Mouse (Mus musculus): Measurements from ENCODE around the gene Caps2.
"Not testable (repeated sequence)": the region's sequence is repeated elsewhere in the genome, so short reads cannot be mapped to it uniquely, and the experiment has no call there.

Caps2 gene

DNA sequence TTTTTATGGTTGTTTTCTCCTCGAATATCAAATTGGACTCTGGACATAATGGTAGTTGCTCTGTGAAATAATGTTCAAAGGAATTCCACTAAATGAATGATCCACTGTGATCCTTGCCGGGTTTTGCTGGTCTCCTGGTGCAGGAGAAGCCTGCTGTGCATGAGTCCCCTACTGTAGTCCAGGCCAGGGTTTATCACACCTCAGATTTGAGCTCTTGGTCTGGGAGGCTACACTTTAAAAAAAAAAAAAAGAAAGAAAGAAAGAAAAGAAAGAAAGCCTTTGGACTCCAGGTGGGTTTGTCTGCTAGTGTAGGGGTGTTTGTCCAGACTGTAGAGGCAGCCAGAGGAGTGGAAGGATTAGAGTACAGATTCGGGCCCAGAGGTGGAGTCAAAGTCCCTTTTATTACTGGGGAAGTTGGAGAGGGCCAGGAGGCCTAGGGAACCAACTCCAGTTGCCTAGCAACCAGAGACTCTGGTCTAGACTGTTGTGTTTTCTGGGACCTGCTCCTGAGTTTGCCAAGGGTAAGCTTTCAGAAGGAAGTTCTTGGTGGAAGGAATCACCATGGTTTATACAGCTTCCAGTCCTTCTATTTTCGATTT lies at the start of gene Caps2:
Gene Caps2, plus strand, starts transcription at position 454 of the 599 bp plus-strand sequence.
- peak; percentile 13 for DNase-seq (ENCODE audit: low spot score)

DNA sequence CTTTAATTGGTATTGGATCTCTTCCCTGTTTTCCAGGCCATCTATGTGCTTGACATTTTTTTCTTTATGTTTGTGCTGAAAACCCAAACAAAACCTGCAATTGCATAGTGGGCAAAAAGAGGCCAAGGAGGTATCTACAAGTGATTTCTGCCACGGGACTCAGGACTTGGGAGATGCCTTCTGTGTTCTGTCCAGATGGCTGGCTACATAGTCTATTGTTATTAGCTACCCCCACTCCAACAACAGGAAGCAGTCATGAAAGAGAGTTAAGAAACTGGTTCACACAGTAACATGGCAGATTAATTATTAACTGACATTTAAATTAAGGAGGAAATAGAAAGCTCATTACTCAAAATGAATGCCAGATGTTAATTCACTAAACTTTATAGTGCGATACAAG lies 38.3 kb upstream of the Caps2 start:
- not testable (repeated sequence) for DNase-seq (ENCODE audit: low spot score)

GRCm38 (mm10) chr10:112127682-112128230 lies 35.7 kb upstream of the Caps2 start:
- DNase-seq (ENCODE audit: low spot score), result not testable (repeated sequence)

- no peak for DNase-seq (ENCODE audit: low spot score)
Measured at GRCm38 (mm10) chr10:112132194-112132593, 31.2 kb upstream of the Caps2 start.

- no peak for DNase-seq (ENCODE audit: low spot score)
Measured at GRCm38 (mm10) chr10:112138050-112138870, 25.2 kb upstream of the Caps2 start.

GRCm38 (mm10) chr10:112138871-112139430 lies 24.5 kb upstream of the Caps2 start:
- no peak for DNase-seq (ENCODE audit: low spot score)

DNA sequence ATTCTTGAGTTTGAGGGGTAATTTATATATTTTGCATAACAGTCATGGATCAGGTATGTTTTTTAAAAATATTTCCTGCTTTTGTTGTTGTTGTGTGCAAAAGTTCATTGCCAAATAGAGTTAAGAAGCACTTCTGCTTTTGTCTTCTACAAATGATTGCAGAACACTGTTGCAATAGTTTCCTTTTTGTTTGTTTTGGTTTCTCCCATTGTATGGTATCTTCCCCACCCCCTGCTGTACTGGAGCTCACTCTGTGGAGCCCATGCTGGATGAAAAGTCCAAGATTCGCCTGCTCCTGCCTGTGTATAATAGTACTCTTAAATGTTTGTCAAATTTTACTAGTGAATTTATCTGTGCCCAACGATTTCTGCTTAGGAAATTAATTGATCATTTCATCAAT lies 23.6 kb upstream of the Caps2 start:
- DNase-seq (ENCODE audit: low spot score), result no peak

- peak; percentile 41 for DNase-seq (ENCODE audit: low spot score)
Measured at GRCm38 (mm10) chr10:112159882-112160560, 3.4 kb upstream of the Caps2 start, which contains the start of gene Glipr1l3. Glipr1l3 (minus strand) TSS chr10:112160327.

GRCm38 (mm10) chr10:112177027-112177426 lies 13.6 kb downstream of the Caps2 start:
- DNase-seq (ENCODE audit: low spot score), result not testable (repeated sequence)

DNA sequence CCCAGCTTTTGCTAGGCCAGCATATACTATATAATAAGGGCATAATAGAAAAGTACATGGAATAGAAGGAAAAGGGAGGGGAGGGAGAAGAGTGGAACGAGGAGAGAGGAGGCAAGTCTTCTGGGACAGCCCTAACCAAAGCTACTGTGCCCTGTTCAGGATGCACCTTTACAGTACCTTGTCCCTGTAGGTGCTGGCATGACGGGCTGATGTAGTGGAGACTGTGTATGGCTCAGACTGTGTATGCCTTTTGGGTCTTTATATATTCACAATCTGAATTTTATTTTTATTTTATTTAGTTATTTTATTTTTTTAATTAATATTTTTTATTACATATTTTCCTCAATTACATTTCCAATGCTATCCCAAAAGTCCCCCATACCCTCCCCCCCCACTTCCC lies 30.5 kb downstream of the Caps2 start:
- DNase-seq (ENCODE audit: low spot score), result not testable (repeated sequence)

DNA sequence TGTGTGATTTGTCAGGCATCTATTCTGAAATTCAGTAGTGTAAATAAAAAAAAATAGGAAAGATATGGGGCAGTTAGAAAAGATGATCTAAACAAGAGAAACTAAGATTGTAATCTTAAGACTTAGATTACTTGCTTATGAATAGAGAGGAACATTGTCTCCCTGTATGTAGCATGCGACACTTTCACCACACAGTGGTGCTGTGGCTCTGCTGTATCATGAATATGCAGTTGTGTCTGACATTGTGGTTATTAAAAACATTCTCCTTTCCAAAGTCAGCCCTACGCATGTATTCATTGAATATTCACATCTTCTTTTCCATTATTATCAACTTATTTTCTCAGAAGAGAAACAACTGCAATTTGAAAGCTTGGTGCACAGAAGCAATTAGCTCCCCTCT lies 40.0 kb downstream of the Caps2 start:
- DNase-seq (ENCODE audit: low spot score), result no peak

- DNase-seq (ENCODE audit: low spot score), result no peak
Measured at GRCm38 (mm10) chr10:112227073-112227472, 63.7 kb downstream of the Caps2 start.

GRCm38 (mm10) chr10:112229091-112229843 lies 65.8 kb downstream of the Caps2 start:
- DNase-seq (ENCODE audit: low spot score), result not testable (repeated sequence)

DNA sequence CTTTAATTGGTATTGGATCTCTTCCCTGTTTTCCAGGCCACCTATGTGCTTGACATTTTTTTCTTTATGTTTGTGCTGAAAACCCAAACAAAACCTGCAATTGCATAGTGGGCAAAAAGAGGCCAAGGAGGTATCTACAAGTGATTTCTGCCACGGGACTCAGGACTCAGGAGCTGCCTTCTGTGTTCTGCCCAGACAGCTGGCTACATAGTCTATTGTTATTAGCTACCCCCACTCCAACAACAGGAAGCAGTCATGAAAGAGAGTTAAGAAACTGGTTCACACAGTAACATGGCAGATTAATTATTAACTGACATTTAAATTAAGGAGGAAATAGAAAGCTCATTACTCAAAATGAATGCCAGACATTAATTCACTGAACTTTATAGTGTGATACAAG lies 69.3 kb downstream of the Caps2 start:
- not testable (repeated sequence) for DNase-seq (ENCODE audit: low spot score)

GRCm38 (mm10) chr10:112235396-112235940 lies 72.0 kb downstream of the Caps2 start:
- not testable (repeated sequence) for DNase-seq (ENCODE audit: low spot score)

DNA sequence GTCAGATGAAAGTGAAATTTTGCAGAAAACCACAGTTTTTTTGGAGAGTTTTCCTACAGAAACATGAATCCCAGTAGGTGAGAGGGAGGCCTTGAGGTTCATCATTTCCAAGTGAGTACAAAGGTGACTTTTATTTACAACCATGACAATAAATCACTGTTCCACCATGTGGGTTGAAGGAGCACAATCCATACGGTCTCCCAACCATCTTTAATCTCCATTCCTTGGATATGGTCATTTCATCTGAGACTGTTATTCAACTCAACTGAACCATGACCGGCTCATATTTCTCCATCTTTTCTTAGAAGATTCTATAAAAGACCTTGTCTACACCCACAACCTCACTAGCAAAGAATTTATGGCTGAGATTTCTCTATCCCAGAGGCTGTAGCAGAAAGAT lies 84.9 kb downstream of the Caps2 start:
- no peak for DNase-seq (ENCODE audit: low spot score)

- no peak for DNase-seq (ENCODE audit: low spot score)
Measured at GRCm38 (mm10) chr10:112263467-112263866, 100.0 kb downstream of the Caps2 start.
